Mouse (Mus musculus) brain, embryonic 14.5 days (tissue): ENCODE measurements around the gene Theg.

ENCODE experiments used
- CTCF ChIP-seq: fragments of 200-500 bp; IDR thresholded peaks from 2 replicates; pipeline ENCODE4 v1.5.1; 2012; ENCODE audit warnings: inconsistent platforms, mild to moderate bottlenecking, moderate library complexity, borderline replicate concordance; ENCODE audit not compliant: insufficient read depth, insufficient read length; ENCODE audit errors: extremely low read depth
- POLR2A ChIP-seq: fragments of 200-500 bp; IDR thresholded peaks from 2 replicates; pipeline ENCODE4 v1.6.1; 2012; ENCODE audit warnings: mild to moderate bottlenecking, inconsistent platforms, borderline replicate concordance; ENCODE audit not compliant: poor library complexity, insufficient read depth, insufficient read length, severe bottlenecking; ENCODE audit errors: extremely low read depth

DNA sequence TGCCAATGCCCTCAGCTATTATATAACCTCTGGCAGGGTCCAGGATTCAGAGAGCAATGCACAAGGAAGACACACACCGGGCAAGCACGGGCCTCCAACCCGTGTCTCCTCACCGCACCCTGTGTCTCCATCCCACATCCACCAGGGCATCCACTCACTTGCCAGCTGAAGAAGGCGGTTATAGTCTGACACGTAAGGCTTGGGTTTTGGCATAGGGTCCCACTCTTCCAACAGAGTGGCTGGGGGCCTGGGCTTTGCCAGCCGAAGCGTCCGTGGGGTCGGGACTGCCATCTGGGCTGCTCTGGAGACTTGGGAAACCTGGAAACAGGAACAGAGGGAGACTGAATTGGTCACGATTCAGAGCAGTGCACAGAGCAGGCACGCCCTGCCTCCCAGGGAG, 7.3 kb downstream of the Theg start:
- no peak for TF ChIP-seq CTCF
- no peak for TF ChIP-seq POLR2A
